Mouse (Mus musculus) kidney, adult 11 months (tissue): ENCODE measurements around the gene Gm20388.

Experiments used
- DNase-seq: peaks from one replicate; pipeline ENCODE4 v3.0.0; 2022

The Gm20388 gene

DNA sequence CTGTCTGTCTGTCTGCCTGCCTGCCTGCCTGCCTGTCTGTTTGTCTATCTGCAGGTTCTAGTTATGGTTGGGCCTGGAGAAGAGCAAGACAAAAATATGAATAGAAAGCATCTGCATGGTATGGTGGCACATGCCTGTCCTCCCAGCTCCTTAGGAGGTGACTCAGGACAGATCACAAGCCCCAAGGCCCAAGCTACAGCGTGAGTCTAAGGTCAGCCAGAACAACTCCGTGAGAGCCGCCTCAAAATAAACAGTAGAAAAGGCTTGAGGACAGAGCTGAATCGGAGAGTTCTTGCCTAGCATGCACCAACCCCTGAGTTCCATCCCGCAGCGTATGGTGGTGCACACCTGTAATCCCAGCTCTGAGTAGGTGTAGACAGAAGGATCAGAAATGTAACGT is 3955.1 kb downstream of the Gm20388 start:
- no peak for DNase-seq

GRCm38 (mm10) chr8:123866971-123867370 is 3956.3 kb downstream of the Gm20388 start:
- DNase-seq, result no peak

- DNase-seq, result no peak
These were observed 3961.4 kb downstream of the Gm20388 start for GRCm38 (mm10) chr8:123872048-123872447.

DNA sequence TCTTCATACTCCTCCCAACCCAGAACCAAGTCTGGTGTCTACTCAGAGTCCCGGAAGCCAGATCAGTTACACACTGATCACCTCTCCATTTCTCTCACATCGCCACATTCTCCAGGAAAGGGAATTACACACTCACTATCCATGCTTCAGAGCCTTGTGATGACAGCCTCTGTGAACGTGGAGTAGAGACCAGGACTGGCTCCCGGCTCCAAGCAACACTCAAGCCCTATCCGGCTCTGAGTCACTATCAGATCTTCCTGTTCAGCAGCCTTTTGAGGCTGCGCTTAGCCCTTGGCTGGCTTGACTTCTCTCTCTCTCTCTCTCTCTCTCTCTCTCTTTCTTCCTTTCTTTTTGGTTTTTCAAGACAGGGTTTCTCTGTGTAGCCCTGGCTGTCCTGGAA is 3962.7 kb downstream of the Gm20388 start:
- no peak for DNase-seq

DNA sequence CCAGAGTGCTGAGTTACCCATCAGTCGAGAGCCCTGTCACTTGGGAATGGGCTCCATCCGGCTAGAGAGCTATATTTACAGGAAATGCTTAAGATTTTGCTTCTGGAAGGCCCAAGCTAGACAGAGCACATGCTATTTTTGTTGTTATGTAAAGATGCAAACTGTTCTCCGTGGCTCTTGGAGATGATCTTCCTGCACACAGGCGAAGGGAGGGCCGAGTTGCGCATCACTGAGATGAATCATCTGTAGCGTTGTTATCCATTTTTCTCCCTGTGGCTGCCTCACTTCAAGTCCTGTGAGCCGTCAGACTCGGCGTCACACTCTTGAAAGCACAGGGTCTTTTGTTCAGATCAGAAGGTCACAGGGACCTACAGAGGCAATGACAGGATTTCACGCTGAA is 3963.7 kb downstream of the Gm20388 start:
- DNase-seq, result no peak

GRCm38 (mm10) chr8:123877865-123878264 is 3967.2 kb downstream of the Gm20388 start:
- DNase-seq, result no peak

GRCm38 (mm10) chr8:123880271-123880670 is 3969.6 kb downstream of the Gm20388 start:
- DNase-seq, result no peak

DNA sequence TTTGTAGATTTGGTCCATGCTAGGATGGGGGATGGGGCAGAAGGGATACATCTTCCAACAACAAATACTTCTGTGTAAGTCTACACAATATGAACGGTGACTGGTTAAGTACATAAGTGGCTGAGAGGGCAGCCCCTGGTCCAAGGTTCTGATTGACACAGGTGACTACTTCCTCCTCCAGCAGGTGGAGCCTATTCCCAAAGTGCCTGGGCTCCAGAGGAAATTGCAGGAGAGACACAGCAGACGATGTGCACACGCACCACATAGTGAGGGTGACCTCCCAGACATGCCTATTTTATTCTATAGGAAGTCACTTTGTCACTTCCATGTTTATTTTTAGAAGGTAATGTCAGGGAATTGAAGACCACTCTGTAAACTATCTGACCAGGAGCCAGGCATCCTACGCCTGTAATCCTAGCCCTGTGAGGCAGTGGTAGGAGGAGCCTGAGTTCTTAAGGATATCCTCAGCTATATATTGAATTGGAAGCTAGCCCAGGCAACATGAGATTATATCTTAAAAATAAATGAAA is 3970.2 kb downstream of the Gm20388 start:
- no peak for DNase-seq

DNA sequence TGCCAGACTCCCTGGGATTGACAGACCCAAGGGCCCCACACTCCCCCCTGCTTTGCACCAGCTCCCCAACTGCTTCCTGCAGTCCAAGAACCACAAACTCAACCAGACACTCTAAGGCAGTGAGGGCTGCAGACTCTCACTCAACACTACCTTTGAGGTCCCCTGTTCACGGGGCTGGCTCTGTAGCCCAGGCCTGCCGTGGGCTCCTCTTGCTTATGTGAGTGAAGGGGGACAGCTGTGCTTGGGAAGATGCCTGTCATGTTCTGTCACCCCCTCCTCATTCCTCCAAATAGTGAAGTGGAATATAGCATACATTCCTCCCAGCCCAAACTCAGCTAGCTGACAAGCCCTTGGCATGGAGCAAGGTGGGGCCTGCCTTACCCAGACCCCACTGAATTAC is 3971.8 kb downstream of the Gm20388 start:
- no peak for DNase-seq

DNA sequence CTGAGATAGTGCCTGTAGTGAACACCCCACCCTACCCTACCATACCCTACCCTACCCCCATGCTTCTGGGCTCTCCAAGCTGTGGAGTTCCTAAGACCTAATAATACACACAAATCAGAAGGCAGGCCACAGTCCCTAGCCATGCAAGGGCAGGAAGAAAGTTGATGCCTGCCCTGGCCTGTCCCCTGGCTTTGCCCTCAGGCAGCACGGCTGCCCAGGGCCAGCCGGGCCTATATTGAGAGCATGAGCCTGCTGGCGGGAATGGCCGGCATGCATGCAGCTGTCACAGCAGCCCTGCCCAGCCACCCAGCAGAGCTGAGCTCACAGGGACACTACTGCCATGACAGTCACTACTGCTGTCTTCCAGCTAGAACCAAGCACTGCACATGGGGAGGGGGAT is 3972.5 kb downstream of the Gm20388 start:
- no peak for DNase-seq

DNA sequence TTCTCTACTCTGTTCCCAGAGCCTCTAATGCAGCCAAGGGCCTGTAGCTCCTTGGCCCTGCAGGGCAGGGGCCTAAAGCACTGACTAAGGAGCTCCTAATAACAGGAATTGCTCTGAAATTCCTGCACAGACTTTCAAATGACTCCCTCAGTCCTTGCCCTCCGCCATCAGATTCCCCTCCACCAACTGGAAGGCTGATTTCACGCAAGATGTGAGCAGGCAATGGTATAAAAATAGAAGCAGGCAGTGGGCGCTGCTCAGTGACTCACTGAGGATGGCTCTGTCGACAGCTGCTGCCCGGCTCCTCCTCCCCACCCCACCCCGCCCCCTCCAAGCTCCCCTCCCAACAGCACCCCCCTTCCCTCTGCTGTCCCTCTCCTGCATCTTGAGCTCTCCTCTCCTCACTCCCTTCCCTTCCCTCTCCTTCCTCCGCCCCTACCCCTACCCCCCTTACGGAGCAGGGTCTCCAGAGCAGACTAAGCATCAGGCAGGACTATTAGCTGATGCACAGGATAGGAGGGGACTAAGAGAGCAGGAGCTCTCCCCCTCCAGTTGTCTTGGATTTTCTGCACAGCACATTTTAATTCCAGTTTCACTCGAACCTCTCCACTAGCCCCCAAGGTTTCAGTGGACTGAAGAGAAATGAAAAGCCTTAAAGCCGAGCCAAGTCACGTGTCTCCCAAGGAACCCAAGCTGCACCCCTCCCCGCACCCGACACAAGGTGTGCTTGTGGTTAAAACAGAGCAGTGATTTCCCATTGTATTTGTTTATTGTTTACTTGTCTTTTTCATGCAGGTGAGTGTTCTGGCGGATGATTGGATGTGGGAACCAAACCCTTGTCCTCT is 3974.3 kb downstream of the Gm20388 start:
- DNase-seq, result no peak

- DNase-seq, result no peak
These were observed 3976.5 kb downstream of the Gm20388 start for GRCm38 (mm10) chr8:123887163-123887562.

DNA sequence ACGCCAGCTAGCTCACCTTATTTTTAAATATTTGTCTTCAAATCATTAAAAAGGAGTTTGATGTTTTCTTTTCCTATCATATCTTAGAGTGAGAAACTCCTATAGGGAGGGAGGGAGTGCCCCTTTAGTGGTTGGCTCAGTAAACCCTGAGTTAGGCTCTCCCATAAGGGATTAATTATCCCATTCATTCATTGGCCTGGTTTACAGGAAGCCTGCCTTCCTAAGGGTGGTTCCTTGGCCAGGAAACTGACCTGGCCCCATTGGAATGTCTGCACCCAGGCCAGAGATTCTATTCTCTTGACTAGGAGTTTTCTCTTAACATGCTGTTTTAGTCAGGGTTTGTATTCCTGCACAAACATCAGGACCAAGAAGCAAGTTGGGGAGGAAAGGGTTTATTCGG is 3977.3 kb downstream of the Gm20388 start:
- no peak for DNase-seq

GRCm38 (mm10) chr8:123889797-123890196 is 3979.2 kb downstream of the Gm20388 start:
- no peak for DNase-seq

GRCm38 (mm10) chr8:123891271-123891670 is 3980.6 kb downstream of the Gm20388 start:
- DNase-seq, result peak; percentile 8

DNA sequence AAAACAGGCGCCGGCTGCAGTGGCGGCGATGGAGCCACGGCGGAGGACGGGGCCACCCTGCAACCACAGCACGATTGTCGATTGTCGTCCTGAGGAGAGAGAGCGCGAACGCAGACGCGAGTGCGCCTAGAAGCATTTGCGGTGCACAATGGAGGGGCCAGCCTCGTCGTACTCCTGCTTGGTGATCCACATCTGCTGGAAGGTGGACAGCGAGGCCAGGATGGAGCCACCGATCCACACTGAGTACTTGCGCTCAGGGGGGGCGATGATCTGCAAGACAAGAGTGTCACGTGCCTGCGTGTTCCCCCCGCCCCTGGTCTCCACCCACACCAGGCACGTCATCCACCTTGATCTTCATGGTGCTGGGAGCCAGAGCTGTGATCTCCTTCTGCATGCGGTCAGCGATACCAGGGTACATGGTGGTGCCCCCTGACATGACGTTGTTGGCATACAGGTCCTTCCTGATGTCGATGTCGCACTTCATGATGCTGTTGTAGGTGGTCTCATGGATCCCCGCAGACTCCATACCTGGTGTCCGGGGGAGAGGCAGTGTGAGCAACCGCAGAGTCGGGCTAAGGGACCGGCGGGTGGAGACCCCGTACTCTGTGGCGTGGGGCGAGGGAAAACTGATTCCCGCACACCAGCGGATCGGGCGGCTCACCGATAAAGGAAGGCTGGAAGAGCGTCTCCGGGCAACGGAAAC is 3981.4 kb downstream of the Gm20388 start:
- no peak for DNase-seq

DNA sequence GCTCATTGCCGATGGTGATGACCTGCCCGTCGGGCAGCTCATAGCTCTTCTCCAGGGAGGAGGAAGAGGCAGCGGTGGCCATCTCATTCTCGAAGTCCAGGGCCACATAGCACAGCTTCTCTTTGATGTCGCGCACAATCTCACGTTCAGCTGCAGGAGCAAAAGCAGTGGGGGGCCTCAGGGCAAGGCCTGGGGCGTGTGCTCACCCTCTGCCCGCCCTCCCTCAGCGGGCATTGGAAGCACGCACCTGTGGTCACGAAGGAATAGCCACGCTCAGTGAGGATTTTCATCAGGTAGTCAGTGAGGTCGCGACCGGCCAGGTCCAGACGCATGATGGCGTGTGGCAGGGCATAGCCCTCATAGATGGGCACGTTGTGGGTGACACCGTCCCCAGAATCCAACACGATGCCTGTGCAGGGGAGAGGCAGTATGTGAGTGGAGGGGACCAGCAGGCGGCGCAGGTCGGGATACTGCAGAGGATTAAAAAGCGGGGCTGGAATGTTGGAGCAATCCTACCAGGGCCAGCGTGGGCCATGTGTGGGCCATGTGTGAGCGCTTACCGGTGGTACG is 3982.0 kb downstream of the Gm20388 start:
- DNase-seq, result no peak

GRCm38 (mm10) chr8:123893413-123893812 is 3982.8 kb downstream of the Gm20388 start:
- DNase-seq, result no peak

- no peak for DNase-seq
These were observed 3984.0 kb downstream of the Gm20388 start, which contains the start of gene Acta1 for GRCm38 (mm10) chr8:123894502-123895097. Acta1 (minus strand) TSS chr8:123894751.

GRCm38 (mm10) chr8:123895230-123895629 is 3984.6 kb downstream of the Gm20388 start:
- DNase-seq, result no peak

- no peak for DNase-seq
These were observed 3985.2 kb downstream of the Gm20388 start for GRCm38 (mm10) chr8:123895680-123896365.

- no peak for DNase-seq
These were observed 3985.7 kb downstream of the Gm20388 start for GRCm38 (mm10) chr8:123896366-123896761.

DNA sequence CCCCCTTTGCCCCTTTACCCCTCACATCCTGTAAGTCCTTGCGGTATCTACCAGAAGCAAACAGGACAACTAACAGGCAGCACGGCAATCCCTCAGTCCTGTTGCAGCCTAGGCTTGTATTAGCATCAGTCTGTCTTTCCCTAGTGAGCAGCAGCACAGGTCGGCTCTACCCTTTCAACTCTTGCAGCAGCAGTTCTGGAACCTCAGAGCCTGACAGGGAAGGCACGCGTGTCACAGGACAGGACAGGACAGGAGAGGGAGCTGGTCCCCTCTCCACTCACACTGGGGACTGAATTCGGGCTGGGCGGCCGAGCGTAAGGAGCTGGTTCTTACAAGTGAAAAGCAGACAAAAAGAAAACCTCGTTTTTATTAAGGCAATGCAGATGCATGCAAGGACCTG is 3986.1 kb downstream of the Gm20388 start:
- no peak for DNase-seq
